Mouse (Mus musculus) Muller cell, postnatal 12 days (primary cell): ENCODE measurements at regions not wholly inside any gene's neighbourhood (a gene's known extent, or its start where the extent isn't known, plus 50 kb on each side); places are given as distances from the start of the nearest gene placed in this dataset.
"Not testable (repeated sequence)": the region's sequence is repeated elsewhere in the genome, so short reads cannot be mapped to it uniquely, and the experiment has no call there.

Experiments
- DNase-seq: peaks from one replicate; pipeline ENCODE4 v3.0.0-alpha.2; 2015; ENCODE audit errors: inconsistent ontology term

- no peak for DNase-seq
These were observed 155.9 kb upstream of the Gm12728 start for GRCm38 (mm10) chr4:105633789-105634188.

GRCm38 (mm10) chr4:105640793-105641192, 148.9 kb upstream of the Gm12728 start:
- no peak for DNase-seq

GRCm38 (mm10) chr4:105641582-105641981, 148.1 kb upstream of the Gm12728 start:
- no peak for DNase-seq

- DNase-seq: peak; percentile 97
These were observed 140.7 kb upstream of the Gm12728 start for GRCm38 (mm10) chr4:105648820-105649446.

GRCm38 (mm10) chr4:105649447-105649833, 140.2 kb upstream of the Gm12728 start:
- no peak for DNase-seq

- DNase-seq: peak; percentile 83
These were observed 133.5 kb upstream of the Gm12728 start for GRCm38 (mm10) chr4:105656071-105656655.

GRCm38 (mm10) chr4:105658581-105658980, 131.1 kb upstream of the Gm12728 start:
- no peak for DNase-seq

GRCm38 (mm10) chr4:105676690-105677089, 113.0 kb upstream of the Gm12728 start:
- no peak for DNase-seq

GRCm38 (mm10) chr4:105690716-105691115, 99.0 kb upstream of the Gm12728 start:
- no peak for DNase-seq

- DNase-seq: no peak
These were observed 97.3 kb upstream of the Gm12728 start for GRCm38 (mm10) chr4:105692380-105692779.

GRCm38 (mm10) chr4:105695895-105696294, 93.8 kb upstream of the Gm12728 start:
- no peak for DNase-seq

- DNase-seq: peak; percentile 29
These were observed 92.5 kb upstream of the Gm12728 start for GRCm38 (mm10) chr4:105697123-105697522.

- peak; percentile 71 for DNase-seq
These were observed 87.6 kb upstream of the Gm12728 start for GRCm38 (mm10) chr4:105702036-105702435.

- DNase-seq: no peak
These were observed 86.3 kb upstream of the Gm12728 start for GRCm38 (mm10) chr4:105703408-105703807.

GRCm38 (mm10) chr4:105704271-105704670, 85.4 kb upstream of the Gm12728 start:
- no peak for DNase-seq

GRCm38 (mm10) chr4:105705996-105706395, 83.7 kb upstream of the Gm12728 start:
- peak; percentile 78 for DNase-seq

- no peak for DNase-seq
These were observed 81.4 kb upstream of the Gm12728 start for GRCm38 (mm10) chr4:105708080-105708796.

- DNase-seq: peak; percentile 14
These were observed 75.7 kb upstream of the Gm12728 start for GRCm38 (mm10) chr4:105713956-105714355.

- DNase-seq: peak; percentile 13
These were observed 71.6 kb upstream of the Gm12728 start for GRCm38 (mm10) chr4:105718080-105718479.

- DNase-seq: no peak
These were observed 61.0 kb upstream of the Gm12728 start for GRCm38 (mm10) chr4:105728696-105729095.

GRCm38 (mm10) chr4:105730900-105731299, 58.8 kb upstream of the Gm12728 start:
- DNase-seq: no peak

GRCm38 (mm10) chr4:105735116-105735515, 54.6 kb upstream of the Gm12728 start:
- not testable (repeated sequence) for DNase-seq
